Mouse (Mus musculus) E14TG2a.4 (cell line): Measurements from ENCODE around the gene Cdk18.
"Not testable (repeated sequence)": the region's sequence is repeated elsewhere in the genome, so short reads cannot be mapped to it uniquely, and the experiment has no call there.

ENCODE experiments used
- H3K27me3 ChIP-seq: 2 replicates; pipeline ENCODE4 v1.6.1; 2014; ENCODE audit warnings: low read length, control low read depth; ENCODE audit not compliant: insufficient read depth
- H3K36me3 ChIP-seq: 2 replicates; pipeline ENCODE4 v1.6.1; 2014; ENCODE audit warnings: low read length, control low read depth; ENCODE audit not compliant: insufficient read depth
- H3K4me1 ChIP-seq: replicated peaks from 2 replicates; pipeline ENCODE4 v1.6.1; 2014; ENCODE audit warnings: low read depth, low read length, control low read depth
- H3K4me3 ChIP-seq: replicated peaks from 2 replicates; pipeline ENCODE4 v1.5.1; 2014; ENCODE audit warnings: mild to moderate bottlenecking, low read length
- H3K9me3 ChIP-seq: 2 replicates; pipeline ENCODE4 v1.6.1; 2014; ENCODE audit warnings: low read length, control low read depth
- CTCF ChIP-seq: conservative IDR thresholded peaks from 2 replicates; pipeline ENCODE4 v1.5.1; 2014; ENCODE audit warnings: low read length
- NANOG ChIP-seq: IDR thresholded peaks from 2 replicates; pipeline ENCODE4 v1.6.1; 2014; ENCODE audit warnings: borderline replicate concordance, low read length, mixed read lengths
- POU5F1 ChIP-seq: IDR thresholded peaks from 2 replicates; pipeline ENCODE4 v1.6.1; 2014; ENCODE audit warnings: low read length, borderline replicate concordance

The Cdk18 gene

DNA sequence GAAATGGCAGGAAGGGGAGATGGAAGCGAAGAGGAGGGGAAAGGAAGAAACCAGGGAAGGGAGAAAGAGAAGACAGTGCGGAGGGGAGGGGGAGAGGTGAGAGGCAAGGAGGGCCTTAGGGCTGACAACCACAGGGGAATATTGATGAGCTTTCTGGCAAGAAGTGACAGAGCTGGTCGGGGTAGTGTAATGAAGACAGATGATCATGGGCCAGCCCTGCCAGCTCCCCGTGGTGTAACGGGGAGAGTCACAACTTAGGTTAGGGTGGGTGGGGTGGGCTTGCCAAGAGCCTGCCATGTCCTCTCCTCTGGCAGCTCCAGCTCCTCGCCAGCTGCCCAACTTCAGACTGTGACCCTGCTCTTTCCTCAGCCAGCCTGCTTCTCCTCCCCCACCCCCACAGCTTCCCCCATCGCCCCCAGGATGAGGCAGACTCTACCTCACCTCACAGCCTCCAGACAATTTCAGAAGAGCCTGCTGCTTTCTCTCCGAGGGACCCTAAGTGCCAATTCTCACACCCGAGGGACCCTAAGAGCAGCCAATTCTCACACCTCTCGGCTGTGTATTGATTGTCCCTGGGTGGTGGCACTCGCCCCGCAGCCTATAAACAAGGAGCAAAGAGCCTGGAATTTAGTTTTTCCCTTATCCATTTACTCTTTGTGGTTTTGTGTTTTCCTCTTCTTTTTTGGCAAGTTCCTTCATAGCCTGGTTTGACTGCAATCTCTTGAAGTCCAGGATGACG, 25.5 kb upstream of the Cdk18 start:
- Histone ChIP-seq H3K4me1 (peaks cover 65% of the 10 kb centered on the region), H3K9me3 (no peaks in the 10 kb centered on the region), H3K36me3 (no peaks in the 10 kb centered on the region), H3K27me3 (peaks cover 14% of the 10 kb centered on the region), H3K4me3 (no peak overlapping the region)
- TF ChIP-seq CTCF (no peak), NANOG (no peak), POU5F1 (no peak)

- H3K27me3 ChIP-seq, H3K4me3 ChIP-seq, H3K9me3 ChIP-seq, H3K36me3 ChIP-seq: not testable (repeated sequence)
- H3K4me1 ChIP-seq: peaks cover 68% of the 10 kb centered on the region
- TF ChIP-seq CTCF: peak; percentile 14; the same call in 1 of the 2 replicates
These were observed 23.1 kb upstream of the Cdk18 start for GRCm38 (mm10) chr1:132162618-132163017.

DNA sequence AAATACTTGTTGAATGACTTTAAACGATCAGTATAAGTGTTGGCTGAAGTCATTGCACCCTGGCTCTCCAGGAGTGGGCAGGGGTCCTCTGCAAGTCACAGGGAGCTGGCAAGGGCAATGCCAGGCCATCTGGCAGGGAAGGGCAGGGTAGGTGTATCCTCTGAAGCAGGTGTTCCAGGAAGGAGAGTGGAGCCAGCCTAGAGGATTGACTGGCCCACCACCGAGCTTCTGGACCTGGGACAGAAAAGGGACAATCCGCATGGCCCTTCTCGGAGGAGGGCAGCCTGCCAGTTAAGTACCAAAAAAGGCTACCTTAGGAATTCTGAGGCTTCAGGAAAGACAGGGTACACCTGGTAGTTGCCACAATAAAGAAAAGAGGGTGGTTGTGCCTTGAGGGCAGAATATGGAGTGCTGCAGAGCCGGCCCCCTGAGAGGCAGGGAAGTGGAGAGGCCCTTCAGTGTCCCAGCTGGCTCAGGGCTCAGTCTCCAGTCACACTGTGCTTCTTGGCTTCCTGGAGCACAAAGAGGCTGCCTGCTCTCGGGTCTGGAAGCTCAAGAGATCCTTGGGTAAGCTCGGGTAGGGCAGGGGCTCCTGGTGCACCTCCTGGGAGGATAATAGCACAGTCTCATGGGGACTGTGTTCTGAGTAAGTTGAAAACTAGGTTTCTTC, 21.9 kb upstream of the Cdk18 start:
- H3K4me1 ChIP-seq: peaks cover 69% of the 10 kb centered on the region
- H3K9me3 ChIP-seq: no peaks in the 10 kb centered on the region
- peaks cover 6% of the 10 kb centered on the region; the same call in 1 of the 2 replicates for H3K27me3 ChIP-seq
- H3K36me3 ChIP-seq: no peaks in the 10 kb centered on the region
- no peak for TF ChIP-seq POU5F1
- TF ChIP-seq CTCF: no peak
- no peak overlapping the region for H3K4me3 ChIP-seq

DNA sequence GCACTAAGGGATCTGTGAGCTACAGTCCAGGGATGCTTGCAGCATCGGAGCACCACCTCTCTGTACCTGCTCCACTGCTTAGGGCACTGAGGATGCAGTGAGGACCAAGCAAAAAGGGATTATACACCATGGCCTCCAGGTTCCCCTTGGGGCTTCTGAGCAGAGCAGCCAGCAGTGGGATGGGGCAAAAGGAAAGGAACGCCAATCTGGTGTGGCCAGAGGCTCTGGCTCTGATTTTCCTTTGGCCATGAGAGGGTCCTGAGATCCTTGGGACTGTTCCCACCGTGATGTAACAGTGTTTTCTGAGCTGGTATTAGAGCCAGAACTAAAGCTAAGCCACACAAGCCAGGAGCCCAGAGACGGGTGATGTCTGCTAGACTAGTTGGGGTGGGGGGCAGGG, 20.2 kb upstream of the Cdk18 start:
- Histone ChIP-seq H3K4me3 (peak overlapping the region; percentile 50; the same call in 1 of the 2 replicates), H3K4me1 (peaks cover 72% of the 10 kb centered on the region), H3K36me3 (no peaks in the 10 kb centered on the region), H3K9me3 (no peaks in the 10 kb centered on the region), H3K27me3 (peaks cover 6% of the 10 kb centered on the region; the same call in 1 of the 2 replicates)
- TF ChIP-seq CTCF: no peak
- no peak for TF ChIP-seq NANOG
- TF ChIP-seq POU5F1: no peak

- Histone ChIP-seq H3K9me3 (no peaks in the 10 kb centered on the region), H3K4me3 (peak overlapping the region; percentile 71), H3K36me3 (no peaks in the 10 kb centered on the region), H3K4me1 (peaks cover 68% of the 10 kb centered on the region), H3K27me3 (no peaks in the 10 kb centered on the region)
- TF ChIP-seq NANOG: no peak
- no peak for TF ChIP-seq CTCF
- TF ChIP-seq POU5F1: no peak
These were observed 19.3 kb upstream of the Cdk18 start for GRCm38 (mm10) chr1:132158741-132159140.

GRCm38 (mm10) chr1:132157808-132158207, 18.3 kb upstream of the Cdk18 start:
- no peaks in the 10 kb centered on the region for H3K27me3 ChIP-seq
- H3K4me1 ChIP-seq: peaks cover 70% of the 10 kb centered on the region
- TF ChIP-seq POU5F1 (no peak), NANOG (no peak), CTCF (no peak)
- no peaks in the 10 kb centered on the region for H3K36me3 ChIP-seq
- H3K4me3 ChIP-seq: peak overlapping the region; percentile 71
- no peaks in the 10 kb centered on the region for H3K9me3 ChIP-seq

DNA sequence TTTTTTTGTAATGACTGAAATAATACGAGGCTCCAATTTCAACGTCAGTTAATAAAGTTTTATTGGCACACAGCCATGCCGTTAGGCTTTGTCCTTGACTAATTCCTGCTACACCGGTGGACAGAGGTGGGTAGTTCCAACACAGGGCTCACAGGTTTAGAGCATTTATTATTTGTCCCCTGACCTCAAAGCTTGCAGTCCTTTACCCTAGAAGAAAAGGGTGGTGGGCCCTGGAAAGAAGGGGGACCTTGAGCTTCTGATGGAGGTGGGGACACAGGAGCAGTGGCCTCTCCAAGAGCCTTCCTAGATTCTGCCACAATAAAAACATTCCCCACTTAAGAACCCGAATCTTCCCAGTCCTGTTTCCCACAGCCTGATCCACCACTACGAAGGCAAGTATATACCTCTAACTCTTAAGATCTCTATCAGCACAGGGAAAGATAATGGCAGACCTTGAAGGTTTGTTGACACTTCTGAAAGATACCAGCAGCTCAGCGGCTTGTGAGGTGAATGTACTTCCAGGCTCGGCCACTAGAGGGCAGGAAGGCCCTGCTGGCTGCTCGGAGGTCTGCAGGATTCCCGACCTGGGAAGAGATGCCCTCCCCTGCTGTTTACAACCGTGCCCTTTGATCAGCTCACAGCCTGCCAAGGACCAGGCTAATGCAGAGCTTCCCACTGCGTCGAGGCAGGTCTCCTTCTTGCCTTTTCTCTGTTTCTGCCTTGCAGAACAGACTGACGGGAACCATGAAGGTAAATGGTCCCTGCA, 17.7 kb upstream of the Cdk18 start:
- peaks cover 76% of the 10 kb centered on the region for H3K4me1 ChIP-seq
- H3K4me3 ChIP-seq: peak overlapping the region; percentile 71
- TF ChIP-seq CTCF (peak; percentile 97), NANOG (no peak)
- H3K36me3 ChIP-seq: no peaks in the 10 kb centered on the region
- no peaks in the 10 kb centered on the region for H3K27me3 ChIP-seq
- no peaks in the 10 kb centered on the region for H3K9me3 ChIP-seq

GRCm38 (mm10) chr1:132155737-132156136, 16.3 kb upstream of the Cdk18 start:
- TF ChIP-seq NANOG (no peak), CTCF (peak; percentile 79), POU5F1 (no peak)
- Histone ChIP-seq H3K36me3 (no peaks in the 10 kb centered on the region), H3K9me3 (no peaks in the 10 kb centered on the region), H3K4me1 (peaks cover 78% of the 10 kb centered on the region), H3K4me3 (no peak overlapping the region), H3K27me3 (0 out of 2 replicates have a peak, but pooled peaks cover 6% of the 10 kb centered on the region)
